Mouse (Mus musculus) megakaryocyte, adult 5-6 weeks (primary cell): ENCODE measurements around the gene Cd274. TPM values are rescaled to one million over a fixed set of nuclear protein-coding genes. Genes with fewer than 3 reads are reported as not detected.

Source experiments
- ATAC-seq: 2 replicates; pipeline ENCODE4 v1.8.0; 2016; ENCODE audit warnings: mild to moderate bottlenecking, inconsistent platforms; ENCODE audit not compliant: poor library complexity, severe bottlenecking
- total RNA-seq, 2 experiments: library from RNA; stranded (forward) in 1 of 2; stranded (reverse) in 1 of 2; fragments of 153-499, 151-499 nt in 1 of 2; fragments of 221-1000, 200-1000 nt in 1 of 2; gene quantifications; 2 replicates each; pipeline versions ENCODE4 v1.2.3 to v1.2.4; 2015 to 2017

The Cd274 gene
- total RNA-seq, 2 experiments from 2014 or later = 2.6 to 4.1 TPM

- ATAC-seq = no peak
These were observed 3.7 kb upstream of the Cd274 start for GRCm38 (mm10) chr19:29363557-29363956.

- no peak for ATAC-seq
These were observed 3.2 kb upstream of the Cd274 start for GRCm38 (mm10) chr19:29364076-29364475.

- ATAC-seq = no peak
These were observed 2.1 kb upstream of the Cd274 start for GRCm38 (mm10) chr19:29365105-29365504.

- no peak for ATAC-seq
These were observed 858 bp upstream of the Cd274 start for GRCm38 (mm10) chr19:29366226-29366968.

GRCm38 (mm10) chr19:29368041-29368440, 786 bp downstream of the Cd274 start:
- no peak for ATAC-seq

GRCm38 (mm10) chr19:29368671-29369309, 1.5 kb downstream of the Cd274 start:
- no peak for ATAC-seq

GRCm38 (mm10) chr19:29370112-29370511, 2.9 kb downstream of the Cd274 start:
- ATAC-seq = no peak

GRCm38 (mm10) chr19:29370545-29371283, 3.5 kb downstream of the Cd274 start:
- no peak for ATAC-seq

GRCm38 (mm10) chr19:29371284-29372081, 4.2 kb downstream of the Cd274 start:
- peak; percentile 15; the same call in 1 of the 2 replicates for ATAC-seq

- peak; percentile 17 for ATAC-seq
These were observed 4.9 kb downstream of the Cd274 start for GRCm38 (mm10) chr19:29372138-29372537.

GRCm38 (mm10) chr19:29372621-29373020, 5.4 kb downstream of the Cd274 start:
- no peak for ATAC-seq

GRCm38 (mm10) chr19:29373438-29373837, 6.2 kb downstream of the Cd274 start:
- ATAC-seq = no peak

- ATAC-seq = no peak
These were observed 7.7 kb downstream of the Cd274 start for GRCm38 (mm10) chr19:29374947-29375346.

- no peak for ATAC-seq
These were observed 9.1 kb downstream of the Cd274 start for GRCm38 (mm10) chr19:29376382-29376781.

GRCm38 (mm10) chr19:29379839-29380603, 12.8 kb downstream of the Cd274 start:
- ATAC-seq = no peak

- ATAC-seq = no peak
These were observed 16.1 kb downstream of the Cd274 start for GRCm38 (mm10) chr19:29383368-29383767.

- 0 out of 2 replicates have a peak, but pooled peaks have one; percentile 13 for ATAC-seq
These were observed 17.2 kb downstream of the Cd274 start for GRCm38 (mm10) chr19:29384412-29384811.

- peak; percentile 87 for ATAC-seq
These were observed 17.7 kb downstream of the Cd274 start for GRCm38 (mm10) chr19:29384994-29385393.

GRCm38 (mm10) chr19:29385822-29386221, 18.6 kb downstream of the Cd274 start:
- ATAC-seq = no peak

GRCm38 (mm10) chr19:29388818-29389217, 21.6 kb downstream of the Cd274 start:
- no peak for ATAC-seq
